Mouse (Mus musculus) urinary bladder, postnatal 14 days (tissue): Measurements from ENCODE around the gene Gm45618.

Experiments
- DNase-seq: peaks from one replicate; pipeline ENCODE4 v3.0.0; 2021; ENCODE audit warnings: low spot score

Gm45618 gene

DNA sequence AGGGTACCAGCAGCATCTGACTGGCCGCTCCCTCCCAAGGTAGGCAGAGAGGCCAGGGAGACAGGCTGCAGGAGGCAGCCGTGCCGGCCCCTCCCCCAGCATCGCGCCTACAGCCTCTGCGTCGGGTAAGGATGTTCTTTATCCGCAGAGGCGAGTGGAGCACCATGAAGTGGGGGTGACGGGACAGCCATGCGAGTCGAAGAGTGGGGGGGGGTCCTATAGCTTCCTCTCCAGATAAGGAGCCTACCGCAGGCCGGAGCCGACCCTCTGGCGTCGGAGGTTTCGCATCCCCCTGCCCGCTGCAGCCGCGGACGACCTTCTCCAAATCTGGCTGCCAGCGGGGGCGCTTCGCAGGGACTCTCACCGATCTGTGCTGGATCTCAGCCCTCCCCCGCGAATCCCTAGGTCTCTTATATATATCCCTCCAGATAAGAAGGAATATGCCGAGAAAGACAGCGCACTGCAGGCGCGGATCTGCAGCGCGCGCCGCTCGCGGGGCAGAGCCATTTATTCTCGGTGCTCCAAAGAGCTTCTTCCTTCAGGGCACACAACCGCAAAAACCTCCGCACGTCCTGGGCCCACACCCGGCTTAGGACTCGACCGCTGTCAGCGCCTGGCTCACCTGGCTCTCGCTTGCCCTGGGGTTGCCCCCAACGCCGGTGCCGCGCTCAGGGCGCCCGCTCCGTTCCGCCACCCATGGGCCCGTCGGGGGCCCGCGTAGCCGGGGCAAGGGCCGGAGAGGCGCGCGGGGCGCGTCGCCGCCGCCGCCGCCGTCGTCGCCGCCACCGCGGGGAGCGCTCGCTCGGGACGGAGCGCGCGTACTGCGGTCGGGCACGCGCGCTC, 26.0 kb downstream of the Gm45618 start:
- DNase-seq: peak; percentile 21

DNA sequence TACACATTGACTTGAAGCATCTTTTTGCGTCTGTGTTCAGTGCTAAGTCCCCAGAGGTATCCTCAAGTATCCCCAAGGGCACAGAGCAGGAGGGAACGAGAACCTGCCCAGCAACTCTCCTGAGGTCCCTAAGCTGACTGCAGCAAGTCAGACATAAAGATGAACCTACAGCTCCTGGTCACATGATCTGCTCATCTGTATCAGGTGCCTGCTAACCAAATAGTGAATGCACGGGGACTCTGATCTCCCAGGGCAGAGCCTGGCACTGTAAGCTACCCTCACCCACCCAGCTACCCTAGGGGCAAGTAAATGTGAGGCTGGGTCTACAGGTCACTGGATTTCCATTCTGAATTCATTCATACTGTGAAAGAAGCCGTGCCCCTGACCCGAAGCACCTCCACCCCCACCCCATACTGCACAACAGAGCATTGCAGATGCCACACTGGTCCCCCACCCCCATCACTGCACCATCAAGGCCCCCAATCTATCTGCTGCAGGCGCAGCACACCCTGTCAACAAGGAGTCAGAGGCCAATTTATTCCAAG, 26.8 kb downstream of the Gm45618 start:
- no peak for DNase-seq

DNA sequence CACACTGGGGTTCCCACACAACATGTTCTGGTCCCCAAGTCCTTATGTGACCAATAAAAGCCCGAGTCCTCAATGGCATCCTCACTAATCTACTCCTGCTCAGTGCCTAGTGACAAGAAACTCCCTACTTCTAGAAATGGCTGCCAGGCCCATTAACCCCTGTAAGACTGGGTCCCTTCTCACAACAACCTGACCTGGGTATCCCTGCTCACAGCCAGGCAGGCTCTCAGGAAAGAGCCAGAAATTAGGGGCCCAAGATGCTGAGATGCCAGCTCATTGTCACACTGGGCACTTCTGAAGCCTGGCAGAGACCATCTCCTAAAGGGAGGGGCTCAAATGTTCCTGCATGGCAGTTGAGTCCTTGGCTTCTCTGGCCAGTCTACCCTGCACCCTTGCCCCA, 27.5 kb downstream of the Gm45618 start:
- no peak for DNase-seq

DNA sequence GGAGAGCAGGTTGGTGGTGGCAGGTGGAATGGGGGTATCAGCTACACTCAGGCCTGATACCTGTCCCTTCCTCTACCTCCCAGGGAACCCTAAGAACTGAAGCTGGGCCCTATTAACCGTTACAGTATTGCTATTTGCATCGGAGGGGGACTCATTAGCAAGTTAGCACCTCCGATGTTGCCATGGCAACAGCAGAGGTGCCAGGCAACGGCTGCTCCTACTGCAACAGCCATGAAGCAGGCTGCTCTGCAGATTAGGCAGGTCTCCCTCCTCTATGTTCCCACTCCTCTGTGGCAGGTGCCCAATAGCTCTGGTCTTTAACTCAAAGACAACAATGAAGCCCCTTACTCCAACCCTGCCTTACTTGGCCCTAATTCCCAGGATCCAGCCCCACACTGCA, 28.7 kb downstream of the Gm45618 start:
- DNase-seq: no peak

DNA sequence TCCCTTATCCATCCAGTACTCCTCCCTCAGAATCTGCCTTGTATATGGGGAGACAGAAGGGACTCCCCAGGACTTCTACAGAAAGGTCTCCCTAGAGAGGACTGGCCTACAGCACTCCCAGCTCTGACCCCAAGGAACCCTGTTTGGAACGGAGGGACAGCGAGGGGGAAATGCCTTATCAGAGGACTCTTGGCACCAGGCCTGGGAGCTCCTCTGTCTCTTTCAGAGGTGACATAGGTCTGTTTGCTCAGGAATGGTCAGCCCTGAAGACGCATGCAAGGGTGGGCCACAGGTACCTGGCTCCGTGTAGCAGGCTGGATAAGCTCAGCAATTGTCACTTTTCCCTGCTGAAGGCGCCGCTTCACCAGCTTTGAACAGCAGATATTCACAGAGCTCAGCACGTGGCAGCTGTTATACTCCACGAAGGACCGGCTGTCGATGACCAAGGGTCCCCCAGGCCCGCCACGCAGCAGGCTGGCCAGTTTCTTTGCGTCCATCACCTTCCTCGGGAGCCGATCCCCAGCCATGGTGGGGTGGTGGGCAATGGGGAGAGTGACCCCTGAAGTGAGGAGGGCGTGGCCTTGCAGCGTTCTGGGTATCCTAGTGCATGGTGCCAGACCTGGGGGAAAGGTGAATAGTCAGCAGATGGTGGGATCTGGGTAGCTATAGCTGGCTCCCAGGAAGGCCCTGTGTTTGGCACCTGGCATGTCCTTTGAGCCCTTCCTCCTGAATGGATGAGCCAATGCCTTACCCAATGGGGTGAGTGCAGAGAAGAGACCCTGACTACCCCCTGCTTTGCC, 30.7 kb downstream of the Gm45618 start:
- DNase-seq: no peak

DNA sequence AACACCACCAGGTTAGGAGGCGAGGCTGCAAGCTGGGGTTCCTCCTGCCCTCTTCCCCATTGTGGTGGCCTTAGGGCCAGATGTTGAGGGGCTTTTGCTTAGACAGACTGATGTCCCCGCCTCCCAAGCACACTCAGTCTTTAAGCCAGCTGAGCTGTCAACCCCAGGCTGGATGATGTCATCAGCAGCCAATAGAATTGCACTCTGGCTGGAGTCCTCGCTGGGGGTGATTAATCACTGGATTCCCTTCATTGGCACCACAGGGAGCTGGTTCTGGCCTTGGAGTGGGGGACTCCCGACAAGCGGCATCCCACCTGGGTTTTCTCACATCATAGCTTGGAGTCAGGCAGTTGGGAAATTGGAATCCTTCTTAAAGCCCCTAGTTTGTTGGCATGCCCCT, 31.6 kb downstream of the Gm45618 start:
- no peak for DNase-seq

DNA sequence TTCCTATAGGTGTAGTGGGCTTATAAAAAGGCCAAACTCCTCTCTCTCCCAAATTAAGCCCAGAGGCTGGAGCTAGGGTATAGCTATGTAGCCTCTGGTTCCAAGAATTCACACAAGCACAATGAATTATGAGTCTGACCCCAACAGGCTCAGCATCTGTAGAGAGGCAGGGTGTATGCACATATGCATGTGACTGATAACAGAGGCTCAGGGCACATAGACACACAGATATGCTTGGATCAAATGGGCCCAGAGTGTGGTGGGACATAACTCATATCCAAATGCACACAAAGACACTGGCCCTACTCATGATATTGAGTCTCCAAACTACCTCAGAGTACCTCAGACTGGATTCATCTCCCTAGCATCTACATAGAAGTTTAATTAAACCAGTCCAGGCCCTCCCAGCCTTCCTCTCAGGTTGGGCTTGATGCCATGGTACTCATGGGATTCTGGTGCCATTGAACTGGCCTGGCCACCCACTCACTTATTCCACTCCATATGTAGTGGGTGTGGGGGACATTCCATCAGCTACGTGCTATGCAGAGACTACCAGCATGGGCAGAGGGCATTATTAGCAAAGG, 33.4 kb downstream of the Gm45618 start:
- DNase-seq: no peak

DNA sequence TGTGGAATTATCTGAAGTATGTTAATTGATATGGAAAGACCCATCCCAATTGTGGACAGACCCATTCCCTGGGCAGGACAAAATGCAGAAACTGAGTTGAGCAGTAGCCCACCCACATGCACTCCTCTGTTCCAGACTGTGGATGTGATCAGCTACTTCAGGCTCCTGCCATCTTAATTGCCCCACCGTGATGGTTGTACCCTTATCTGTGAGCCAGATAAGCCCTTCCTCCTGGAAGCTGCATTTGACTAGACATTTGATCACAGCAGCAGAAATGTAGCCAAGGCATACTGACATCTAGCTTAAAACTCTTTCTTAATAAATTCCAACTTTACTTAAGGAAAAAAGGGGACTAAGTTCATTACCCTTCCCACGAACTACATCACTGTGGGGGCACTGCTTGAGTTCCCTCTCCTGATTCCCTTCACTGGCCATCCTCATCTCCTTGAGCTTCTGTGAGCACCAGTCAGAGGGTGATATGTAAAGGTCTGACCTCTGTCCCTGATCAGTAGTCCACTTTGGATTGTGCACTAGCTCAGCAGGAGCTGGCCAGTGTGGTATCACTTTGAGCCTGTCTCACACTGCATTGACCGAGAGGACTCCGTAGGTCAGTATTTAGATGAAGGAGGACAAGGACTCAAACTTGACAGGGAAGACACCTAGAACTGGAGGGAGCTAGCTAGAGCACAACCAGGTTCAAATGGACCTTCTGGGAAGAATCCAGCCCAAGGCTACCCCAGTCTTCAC, 34.2 kb downstream of the Gm45618 start:
- no peak for DNase-seq

DNA sequence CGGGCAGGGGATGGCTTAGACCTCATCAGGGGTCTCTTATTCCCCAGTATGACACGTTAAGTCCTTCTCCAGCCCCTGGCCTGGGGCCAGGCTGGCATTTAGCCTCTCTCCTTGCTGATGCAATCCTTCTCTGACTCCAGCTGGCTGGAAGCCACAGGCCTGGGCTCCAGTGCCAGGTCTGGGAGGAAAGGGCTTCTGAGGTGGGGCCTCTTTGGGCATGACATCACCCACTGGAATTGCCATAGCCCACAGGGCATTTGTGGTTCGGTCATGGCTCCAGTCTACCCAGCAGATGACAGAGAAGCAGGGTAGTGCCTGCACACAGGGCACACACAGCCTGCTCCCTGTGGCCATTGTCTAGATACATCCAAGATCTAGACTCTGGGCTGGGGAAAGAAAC, 35.7 kb downstream of the Gm45618 start:
- peak; percentile 64 for DNase-seq

DNA sequence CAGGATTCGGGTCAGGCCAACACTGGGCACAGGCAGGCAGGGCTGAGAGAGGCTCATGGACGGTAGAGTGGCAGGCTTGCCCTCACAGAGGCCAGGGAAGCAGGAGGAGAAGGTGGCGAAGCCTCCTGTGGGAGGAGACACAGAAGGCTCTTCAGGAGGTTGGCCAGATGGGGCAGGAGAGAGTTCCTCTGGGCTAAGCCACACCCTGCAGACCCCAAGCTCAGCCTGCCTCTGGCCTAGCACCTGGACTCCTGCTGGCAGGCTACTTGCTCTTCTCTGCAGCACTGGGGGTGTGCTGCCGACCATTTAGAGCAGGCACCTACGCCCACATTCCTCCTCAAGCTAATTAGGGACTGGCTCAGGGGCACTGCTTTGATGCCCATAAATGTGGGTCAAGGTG, 36.1 kb downstream of the Gm45618 start:
- no peak for DNase-seq

DNA sequence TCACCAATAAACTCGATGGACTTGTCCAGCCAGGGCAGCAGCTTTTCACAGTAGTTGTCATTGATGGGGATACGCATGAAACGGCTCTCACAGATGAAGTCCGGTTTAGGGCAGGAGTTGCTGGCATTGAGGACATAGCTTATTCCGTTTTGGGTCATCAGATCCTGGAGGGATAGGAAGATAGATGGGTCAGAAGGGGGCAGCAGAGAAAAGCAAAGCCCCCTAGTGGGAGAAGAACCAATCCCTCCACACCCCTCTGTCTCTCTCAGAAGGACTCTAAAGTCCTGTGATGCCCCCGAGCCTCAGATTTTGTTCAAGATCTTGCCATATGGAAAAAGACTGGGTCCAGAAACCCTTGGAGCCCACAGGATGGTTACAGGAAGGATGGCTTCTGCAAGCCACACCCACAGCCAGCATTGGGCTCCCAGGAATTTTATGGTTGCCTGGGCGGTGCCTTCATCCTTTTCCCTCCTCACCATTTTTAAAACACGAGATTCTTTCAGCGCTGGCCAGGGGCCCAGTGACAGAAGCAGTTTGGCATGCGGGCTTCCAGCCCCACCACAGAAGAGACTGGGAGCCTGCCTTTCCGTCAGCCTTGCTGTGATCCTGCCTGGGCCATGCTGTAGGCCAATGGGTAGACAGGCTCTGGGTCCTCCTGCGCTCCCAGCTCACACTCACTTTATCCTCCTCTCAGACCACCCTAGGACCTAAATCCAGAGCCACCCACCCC, 36.8 kb downstream of the Gm45618 start:
- peak; percentile 70 for DNase-seq

DNA sequence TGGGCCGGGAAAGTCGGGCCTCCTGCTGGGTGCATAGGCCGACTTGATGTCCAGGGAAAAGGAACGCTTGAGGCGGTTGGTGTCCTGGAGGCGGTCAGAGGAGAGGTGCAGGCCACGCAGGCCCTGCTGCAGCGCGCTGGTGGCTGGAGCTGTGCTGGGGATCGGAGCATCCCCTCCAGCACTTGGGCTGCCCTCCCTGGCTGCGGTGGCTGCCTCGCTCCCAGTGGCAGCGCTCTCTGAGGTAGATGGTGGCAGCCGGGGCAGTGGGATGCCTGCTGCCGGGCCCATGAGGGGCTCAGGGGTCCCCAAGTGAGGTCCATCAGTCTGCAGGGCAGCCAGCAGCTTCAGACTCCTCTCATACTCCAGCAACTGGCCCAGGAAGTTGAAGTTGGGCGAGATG, 37.9 kb downstream of the Gm45618 start:
- DNase-seq: no peak

DNA sequence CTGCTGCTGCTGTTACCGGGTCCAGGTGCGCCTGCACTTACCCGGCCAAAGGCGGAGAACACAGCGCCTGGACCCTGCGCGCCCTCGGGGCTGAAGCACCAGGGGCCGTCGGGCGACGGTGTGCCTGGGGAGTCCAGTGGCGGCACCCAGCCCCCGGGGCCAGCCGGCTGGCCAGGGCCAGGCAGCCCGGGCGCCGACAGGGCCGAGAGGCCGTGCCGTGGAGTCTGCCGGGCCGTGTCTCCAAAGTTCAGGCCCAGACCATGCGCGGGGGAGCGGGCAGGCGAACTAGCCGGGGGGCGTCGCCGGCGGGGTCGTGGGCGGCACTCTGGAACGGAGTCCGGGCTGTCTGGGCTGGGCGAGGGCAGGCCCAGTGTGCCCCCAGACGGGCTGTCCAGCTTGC, 38.4 kb downstream of the Gm45618 start:
- no peak for DNase-seq

DNA sequence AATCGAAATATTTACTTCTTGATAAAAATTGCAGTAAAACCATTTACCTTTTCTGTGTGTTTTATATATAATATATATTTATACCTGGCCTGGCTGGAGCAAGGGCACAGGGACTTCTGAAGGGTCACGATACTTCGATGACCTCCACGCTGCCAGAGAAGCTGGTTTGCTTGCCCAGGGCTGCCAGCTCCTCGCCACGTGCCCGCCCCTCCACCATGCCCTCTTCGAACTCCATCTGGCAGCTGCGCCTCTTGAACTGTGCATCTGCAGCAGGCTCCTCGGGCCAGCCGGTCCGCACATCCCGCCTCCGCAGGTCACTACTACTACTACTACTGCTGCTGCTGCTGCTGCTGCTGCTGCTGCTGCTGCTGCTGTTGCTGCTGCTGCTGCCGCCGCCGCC, 38.8 kb downstream of the Gm45618 start:
- no peak for DNase-seq

DNA sequence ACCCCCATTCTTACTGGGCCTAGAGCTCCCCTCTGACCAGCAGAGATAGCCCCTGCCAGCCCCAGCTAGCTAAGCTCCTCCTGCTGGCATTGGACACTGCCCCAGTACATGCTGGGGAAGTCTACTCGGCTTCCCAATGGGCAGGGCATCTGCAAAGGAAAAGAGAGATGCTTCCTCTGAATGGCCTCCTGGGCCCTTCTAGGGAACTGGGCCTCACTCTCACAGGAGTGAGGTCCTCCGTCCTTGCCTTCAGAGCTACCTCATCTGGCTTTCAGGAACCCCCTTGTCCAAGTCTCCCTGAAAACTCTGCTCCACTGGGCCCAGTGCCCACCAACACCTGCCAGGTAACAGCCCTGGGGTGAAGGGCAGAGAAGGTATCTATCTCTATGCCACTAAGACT, 39.7 kb downstream of the Gm45618 start:
- no peak for DNase-seq

DNA sequence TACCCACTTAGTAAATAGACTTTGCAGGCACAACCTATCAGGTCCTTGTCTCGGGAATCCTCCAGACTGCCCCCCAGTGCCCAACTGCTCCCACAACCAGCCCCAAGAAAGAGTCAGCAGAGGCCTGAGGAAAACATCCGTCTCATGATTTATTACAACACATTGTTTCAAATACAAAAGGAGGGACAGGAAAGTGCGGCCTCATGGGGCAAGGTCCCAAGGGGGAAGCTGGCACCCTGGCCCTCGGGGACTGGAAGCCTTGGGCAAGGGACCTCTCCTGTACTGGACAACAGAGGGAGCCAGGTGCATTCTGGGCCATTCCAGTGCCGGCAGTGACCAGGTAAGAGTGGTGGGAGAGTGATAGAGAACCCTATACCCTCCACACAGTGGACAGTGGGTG, 41.2 kb downstream of the Gm45618 start:
- no peak for DNase-seq

DNA sequence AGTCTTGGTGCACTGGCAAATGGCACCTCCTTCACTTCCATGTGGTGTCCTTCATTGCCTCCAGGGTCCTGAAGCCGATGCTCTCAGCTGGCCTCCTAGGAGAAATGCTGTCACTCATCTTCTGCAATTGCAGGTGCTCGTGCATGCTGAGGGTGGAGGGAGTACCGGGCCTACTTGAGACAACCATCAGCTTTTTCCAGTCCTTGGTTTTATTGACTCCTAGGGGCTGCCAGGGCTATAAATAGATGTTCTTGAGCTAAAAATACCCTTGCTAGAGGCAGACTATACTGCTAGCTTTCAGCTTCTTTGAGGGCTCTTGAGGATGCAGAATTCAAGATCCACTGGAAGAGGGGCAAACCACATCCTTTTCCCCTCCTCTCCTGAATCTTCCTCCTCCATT, 43.4 kb downstream of the Gm45618 start:
- no peak for DNase-seq

DNA sequence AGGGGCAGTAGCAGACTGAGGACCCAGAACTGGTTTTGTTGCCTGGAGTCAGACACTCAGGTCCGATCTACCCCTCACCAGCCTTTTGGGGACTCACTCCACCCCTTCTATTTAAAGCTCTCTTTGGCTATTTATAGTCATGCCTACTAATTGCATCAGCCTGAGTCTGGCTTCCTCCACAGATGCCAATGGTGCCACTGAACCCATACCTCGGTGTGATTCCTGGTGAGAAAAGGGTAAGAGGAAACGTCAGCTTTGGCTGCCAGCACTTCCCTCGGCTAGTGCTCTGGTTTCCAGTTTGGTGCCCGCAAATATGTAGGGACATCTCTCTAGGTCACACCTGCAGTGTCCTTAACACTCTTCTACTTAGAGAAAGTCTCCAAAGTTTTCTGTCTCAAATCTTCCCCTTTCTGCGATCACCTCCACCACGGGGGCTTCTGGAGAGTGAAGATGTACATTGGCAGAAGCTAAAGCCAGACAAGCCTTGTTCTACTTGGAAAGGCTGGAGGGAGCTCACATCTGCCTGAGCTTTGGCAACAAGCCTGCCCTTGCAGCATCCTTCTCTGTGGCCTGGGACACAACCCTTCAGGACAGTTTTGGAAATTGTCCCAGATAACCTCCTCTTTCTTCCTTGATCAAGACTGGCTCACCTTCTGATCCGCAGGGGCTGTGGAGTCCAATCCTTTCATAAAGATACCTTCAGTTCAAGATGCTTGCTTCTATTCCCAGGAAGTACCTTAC, 46.2 kb downstream of the Gm45618 start:
- DNase-seq: no peak

DNA sequence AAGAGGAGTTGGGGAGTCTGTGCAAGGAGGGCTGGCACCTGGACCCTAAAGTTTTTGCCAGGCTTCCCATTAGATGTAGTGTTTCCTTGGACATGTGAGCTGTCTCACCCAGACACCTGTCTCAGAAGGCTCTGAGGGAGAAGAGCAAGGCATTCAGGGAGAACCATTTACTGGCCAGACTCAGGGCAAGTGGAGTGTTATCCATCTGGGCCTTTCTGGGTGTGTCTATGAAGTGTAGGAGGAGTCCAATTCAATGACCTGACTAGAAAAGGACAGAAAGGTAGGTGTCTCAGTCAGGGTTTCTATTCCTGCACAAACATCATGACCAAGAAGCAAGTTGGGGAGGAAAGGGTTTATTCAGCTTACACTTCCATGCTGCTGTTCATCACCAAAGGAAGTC, 48.8 kb downstream of the Gm45618 start:
- DNase-seq: no peak

DNA sequence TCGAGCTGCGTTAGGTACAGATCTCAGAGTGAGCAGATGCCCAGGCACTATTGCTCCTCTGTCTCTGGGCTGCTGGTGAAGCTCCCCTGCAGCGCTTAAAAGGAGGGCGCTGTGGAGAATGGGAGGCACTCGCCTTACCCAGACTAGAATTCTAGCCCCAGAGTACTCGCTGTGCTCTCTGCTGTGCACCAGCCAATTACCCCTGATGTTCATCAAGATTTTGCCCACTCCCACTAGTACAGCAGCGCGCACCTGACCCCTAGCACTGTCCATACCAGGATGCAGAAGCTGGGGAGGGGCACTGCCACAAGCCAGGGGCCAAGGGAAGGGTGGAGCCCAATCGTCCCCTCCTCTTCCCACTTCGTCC, 49.3 kb downstream of the Gm45618 start:
- DNase-seq: no peak
